Mouse (Mus musculus): ENCODE results near the gene Gata3.

The Gata3 gene

DNA sequence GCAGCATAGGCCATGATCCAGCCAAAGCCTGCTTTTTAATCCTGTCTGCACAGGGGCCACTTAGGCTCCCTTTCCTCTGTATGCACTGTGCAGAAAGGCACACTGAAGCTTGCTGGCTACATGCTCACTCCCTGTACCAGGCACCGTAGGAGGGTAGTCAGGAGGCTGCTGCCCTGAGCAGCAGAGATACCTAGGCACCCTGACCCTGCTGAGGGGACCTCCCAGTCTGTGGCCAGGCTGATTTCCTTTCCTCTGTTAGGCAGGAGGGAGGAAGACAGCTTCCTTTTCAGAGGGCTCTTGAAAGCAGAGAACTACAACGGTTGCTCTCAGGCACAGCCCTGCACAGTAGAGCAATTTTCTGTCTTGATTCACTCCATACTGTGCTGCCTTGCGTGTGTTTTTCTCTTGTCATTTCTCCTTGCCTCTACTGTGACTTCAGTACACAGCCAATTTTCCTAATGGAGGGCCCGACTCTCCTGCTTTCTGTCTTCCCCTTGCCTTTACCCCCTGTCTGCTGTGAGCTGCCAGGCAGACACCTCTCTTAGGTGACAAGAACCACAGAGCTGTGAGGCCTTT is 18.6 kb downstream of the Gata3 start:
- no peak for DNase-seq

DNA sequence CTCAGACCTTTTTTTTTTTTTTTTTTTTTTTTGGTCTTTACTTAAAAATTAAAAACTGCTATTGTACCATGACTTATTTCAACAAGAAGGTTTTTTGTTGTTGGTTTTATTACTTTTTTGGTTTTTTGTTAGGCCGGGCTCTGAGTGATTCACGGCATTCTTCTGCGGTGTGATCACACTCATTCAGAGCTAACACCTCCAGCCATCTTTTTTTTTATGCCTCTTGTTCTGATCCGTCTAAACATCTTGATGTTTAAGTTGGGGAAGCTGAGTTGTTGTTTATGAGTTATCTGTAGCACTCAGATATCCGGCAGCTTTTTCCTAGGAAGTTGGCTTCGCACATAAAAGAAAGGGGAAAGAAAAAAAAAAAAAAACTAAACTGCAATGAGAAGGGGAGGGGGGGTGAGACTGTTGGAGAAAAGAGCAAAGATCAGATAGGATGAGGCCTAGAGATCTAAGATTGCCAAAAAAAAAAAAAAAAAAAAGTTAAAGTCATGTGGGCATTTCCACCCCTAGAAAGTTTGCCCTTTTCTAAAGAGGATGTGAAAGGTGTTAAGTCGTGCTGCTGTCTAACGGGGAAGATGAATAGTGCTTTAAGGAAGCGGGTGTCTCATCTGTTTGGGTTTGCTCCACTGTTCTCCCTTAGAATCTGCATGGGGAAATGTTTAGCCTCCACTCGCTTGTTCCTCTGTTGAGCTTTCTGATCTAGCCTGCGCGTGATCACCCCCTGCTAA is 22.6 kb downstream of the Gata3 start:
- no peak for DNase-seq

DNA sequence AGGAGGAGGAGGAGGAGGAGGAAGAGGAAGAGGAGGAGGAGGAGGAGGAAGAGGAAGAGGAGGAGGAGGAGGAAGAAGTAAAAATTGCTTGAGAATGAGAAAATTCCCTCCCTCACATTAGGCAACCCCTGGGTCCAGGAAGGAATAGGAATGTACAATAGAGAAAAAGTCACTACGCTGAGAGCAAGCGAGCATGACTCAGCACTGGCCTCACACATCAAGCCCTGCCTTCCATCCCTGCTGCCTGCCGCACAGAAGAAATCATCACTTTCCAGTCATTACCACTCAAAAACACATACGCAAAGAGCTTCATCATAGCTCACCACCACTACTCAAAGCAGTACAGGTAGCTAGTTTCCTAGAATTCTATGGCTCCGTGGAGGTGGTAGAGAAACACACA is 29.1 kb downstream of the Gata3 start:
- DNase-seq, result no peak

DNA sequence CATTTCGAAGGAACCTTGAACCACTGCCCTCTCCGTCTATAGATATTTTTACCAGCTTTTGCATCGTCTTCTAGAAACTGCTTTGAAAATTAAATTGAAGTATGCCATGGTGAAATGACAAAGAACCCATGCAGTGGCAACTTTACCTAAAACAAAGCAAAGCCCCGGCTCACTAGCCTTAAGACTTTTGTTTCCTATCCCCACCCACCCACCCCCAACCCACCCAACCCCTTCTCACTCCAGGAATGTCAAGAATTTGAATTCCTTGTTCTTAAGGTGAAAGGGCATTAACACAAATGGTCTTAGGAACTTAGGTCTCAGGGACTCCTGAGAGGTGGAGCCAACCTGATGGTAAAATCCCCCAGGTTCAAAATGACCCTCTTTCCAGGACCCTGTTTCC is 34.0 kb downstream of the Gata3 start:
- DNase-seq, result no peak

DNA sequence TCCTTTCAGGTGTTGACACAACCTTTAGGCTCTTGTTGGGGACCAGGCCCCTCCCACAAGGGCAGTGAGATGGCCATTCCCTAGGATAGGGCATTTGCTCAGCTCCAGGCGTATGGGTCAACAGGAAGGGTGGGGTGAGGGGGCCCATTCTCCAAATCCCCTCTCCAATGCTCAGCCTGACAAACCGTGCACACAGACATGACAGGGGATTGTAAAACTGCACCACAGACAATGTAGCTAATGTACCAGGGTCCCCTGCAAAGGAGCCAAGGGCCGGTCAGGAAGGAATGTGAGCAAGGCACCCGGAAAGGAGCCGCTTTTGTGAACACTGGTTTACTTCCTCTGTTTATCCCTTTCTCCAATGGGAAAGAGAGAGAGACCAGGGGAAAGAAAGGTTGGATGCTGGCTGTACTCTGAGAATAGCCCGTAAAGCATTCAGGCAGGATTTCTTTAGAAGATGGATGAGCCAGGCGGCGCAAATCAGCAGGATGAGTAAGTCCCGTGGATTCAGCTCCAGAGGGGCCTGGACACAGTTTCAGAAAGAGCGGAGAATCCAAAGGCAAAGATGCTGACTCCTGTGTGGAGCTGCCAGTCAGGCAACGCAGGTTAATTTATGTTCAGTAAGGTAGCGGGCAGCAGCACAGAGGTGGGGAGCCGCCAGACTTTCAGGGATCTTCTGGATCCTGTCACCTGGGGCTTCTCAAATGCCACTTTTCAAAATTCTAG is 36.8 kb downstream of the Gata3 start:
- no peak for DNase-seq

DNA sequence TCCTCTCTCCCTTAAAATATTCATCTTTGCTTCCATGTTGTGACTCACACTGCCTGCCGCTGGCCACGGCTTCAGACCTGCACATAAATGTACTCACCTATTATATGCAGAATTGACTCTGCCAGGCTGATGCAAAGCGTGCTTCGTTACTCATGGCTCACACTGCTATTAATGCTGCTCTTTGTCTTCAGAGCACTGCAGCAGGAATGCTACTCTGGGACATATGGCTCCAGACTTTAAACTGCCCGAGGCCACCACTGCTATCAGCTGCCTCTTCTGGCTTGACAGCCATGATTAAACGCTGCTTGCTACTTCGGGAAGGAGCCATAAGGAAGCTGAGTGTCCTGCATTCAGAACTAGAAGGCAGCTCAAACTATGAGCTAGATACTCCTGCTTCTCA is 54.6 kb downstream of the Gata3 start:
- no peak for DNase-seq

DNA sequence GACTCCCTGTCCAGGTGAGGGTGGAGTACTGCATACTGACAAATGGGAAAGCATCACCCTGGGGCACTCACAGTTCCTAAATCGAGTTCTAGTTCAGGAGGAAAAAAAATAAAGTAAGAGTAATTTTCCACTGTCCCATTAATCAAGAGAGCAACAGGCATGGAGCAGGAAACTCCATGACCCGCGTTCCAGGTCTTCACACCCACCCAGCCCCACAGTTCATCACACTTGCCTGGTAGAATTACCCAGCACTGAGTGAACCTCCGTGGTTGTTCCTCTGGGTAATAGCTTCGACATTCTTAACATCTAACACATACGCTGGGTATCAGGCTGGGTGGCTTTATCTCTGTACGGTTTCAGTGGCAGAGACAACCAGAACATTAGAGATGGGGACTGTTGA is 56.1 kb downstream of the Gata3 start:
- DNase-seq, result no peak

DNA sequence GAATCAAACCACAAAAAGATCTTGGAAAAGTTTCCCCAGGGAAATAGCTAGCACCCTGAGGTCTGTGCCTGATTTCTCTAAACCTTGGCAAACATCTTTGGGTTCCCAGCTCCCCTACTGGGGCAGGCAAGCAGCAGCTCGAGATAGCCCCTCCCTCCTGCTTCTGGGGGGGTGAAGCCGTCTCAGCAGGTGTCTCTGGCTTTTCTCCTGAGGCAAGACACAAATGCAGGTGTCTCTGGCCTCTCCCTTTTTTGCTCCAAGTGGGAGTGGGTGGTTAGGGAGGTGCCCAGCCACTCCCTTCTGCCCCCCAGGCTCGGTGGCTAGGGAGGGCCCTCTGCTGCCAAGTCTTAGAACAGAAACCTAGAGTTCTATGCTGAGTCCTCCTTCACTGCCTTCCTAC is 62.2 kb downstream of the Gata3 start:
- no peak for DNase-seq

DNA sequence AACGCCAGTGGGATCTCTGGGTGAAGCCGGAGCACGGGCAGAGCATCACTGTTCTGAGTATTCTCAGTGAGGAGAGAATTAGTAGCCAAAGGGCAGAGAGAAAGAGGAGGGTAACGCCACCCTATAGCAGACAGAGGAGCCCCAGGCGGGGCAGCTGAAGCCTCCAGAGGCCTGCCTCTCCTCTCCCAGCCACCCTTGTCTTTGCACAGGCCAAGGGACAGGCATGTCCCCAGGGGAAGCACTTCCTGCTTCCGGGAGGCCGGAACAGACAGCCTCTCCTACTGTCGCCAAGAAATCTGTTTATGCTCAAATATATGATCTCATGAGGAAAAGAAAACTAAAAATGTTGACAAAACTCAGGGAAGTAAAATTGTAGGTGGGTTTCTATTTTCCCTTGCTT is 69.2 kb downstream of the Gata3 start:
- DNase-seq, result no peak

DNA sequence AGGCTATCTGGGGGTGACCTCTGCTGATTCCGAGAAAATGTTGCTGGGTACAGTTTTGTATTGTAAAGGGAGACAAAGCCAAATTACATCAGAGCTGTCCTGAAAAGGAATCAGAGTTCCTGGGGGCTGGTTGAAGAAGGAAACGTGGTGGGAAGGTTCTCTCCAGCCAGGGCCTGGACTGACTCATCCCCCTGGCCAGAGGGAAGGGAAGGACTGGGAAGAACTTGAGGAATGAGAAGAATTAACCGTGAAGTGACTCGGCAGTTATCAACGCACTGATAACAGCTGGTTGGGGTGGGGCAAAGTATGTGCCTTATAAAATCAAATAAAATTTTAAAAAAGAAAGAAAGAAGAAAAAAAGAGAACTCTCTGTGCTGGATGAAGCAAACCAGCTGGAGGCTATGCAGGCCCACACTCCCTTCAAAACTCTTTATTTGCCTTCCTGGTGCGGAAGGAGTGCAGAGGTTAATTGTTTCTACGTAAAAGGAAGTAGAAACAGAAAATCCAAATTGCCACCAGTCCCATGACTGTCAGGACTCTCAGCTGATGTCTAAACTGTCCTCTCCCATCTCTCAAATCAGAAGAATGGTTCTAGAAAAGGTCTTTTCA is 71.6 kb downstream of the Gata3 start:
- no peak for DNase-seq
